In genomic region chr12:73413439-73414196, GRCm38 (mm10) we compare ENCODE assay signal across 15 mouse cellular contexts.
DNase-seq lines count a peak whose midpoint lies in the region; ATAC-seq and TF ChIP-seq lines count a peak whose summit lies in the region.
"Had no signal": no experiment of that assay in that cellular context is flagged by ENCODE, and none has a peak within 500 bp of the region (broad histone marks: within the 10 kb centered on the region; RNA-seq: fewer than 3 reads in every experiment).

No protein-coding gene starts in this region.

- TF ChIP-seq CTCF in lung, postnatal 0 days (IDR thresholded peaks at IDR 0.05), result no peak

- no peaks in the 10 kb centered on the region for H3K36me3 ChIP-seq in forebrain, embryonic 14.5 days (ENCODE audit: control insufficient read depth, insufficient read depth, low read length)
- H3K36me3 ChIP-seq in forebrain, embryonic 12.5 days (replicated peaks), result no peaks in the 10 kb centered on the region
- H3K36me3 ChIP-seq in lung, postnatal 0 days (ENCODE audit: insufficient read depth, low read length), result no peaks in the 10 kb centered on the region
- no peaks in the 10 kb centered on the region for H3K36me3 ChIP-seq in hindbrain, embryonic 14.5 days (replicated peaks; ENCODE audit: control insufficient read depth, insufficient read depth)
- H3K36me3 ChIP-seq in stomach, embryonic 16.5 days (ENCODE audit: control insufficient read depth, insufficient read depth, low read length), result no peaks in the 10 kb centered on the region
- H3K36me3 ChIP-seq: heart, embryonic 13.5 days; lung, embryonic 15.5 days had no signal

- no peak for TF ChIP-seq EP300 in lung, postnatal 0 days (IDR thresholded peaks at IDR 0.05)

- H3K9me3 ChIP-seq in forebrain, embryonic 14.5 days (replicated peaks; ENCODE audit: control insufficient read depth, low read length), result no peaks in the 10 kb centered on the region
- H3K9me3 ChIP-seq in forebrain, embryonic 12.5 days, result no peaks in the 10 kb centered on the region
- H3K9me3 ChIP-seq in lung, postnatal 0 days (ENCODE audit: low read length), result no peaks in the 10 kb centered on the region
- H3K9me3 ChIP-seq in hindbrain, embryonic 14.5 days (ENCODE audit: control insufficient read depth, low read length), result no peaks in the 10 kb centered on the region
- no peaks in the 10 kb centered on the region for H3K9me3 ChIP-seq in stomach, embryonic 16.5 days (replicated peaks; ENCODE audit: control insufficient read depth, low read length)
- H3K9me3 ChIP-seq: heart, embryonic 13.5 days; lung, embryonic 15.5 days had no signal

- no peaks in the 10 kb centered on the region for H3K27me3 ChIP-seq in forebrain, embryonic 14.5 days (replicated peaks; ENCODE audit: control insufficient read depth, insufficient read depth, low read length)
- H3K27me3 ChIP-seq in forebrain, embryonic 12.5 days, result 0 out of 2 replicates have a peak, but pooled peaks cover 3% of the 10 kb centered on the region
- no peaks in the 10 kb centered on the region for H3K27me3 ChIP-seq in lung, postnatal 0 days (replicated peaks; ENCODE audit: insufficient read depth, low read length)
- H3K27me3 ChIP-seq in hindbrain, embryonic 14.5 days (ENCODE audit: control insufficient read depth, insufficient read depth, low read length), result no peaks in the 10 kb centered on the region
- no peaks in the 10 kb centered on the region for H3K27me3 ChIP-seq in stomach, embryonic 16.5 days (ENCODE audit: control insufficient read depth, insufficient read depth, low read length)
- H3K27me3 ChIP-seq: heart, embryonic 13.5 days; lung, embryonic 15.5 days had no signal

- peak; percentile 27 for DNase-seq in forebrain, embryonic 14.5 days (ENCODE audit: low spot score)
- DNase-seq in lung, postnatal 0 days (ENCODE audit: low spot score), result peak; percentile 42
- DNase-seq in lung, postnatal 25 days (ENCODE audit: low spot score), result no peak
- DNase-seq in hindbrain, embryonic 14.5 days (ENCODE audit: low spot score), result peak; percentile 46
- no peak for DNase-seq in cerebellum, adult 18-20 months
- no peak for DNase-seq in ovary, postnatal 10 days (ENCODE audit: low spot score)
- DNase-seq: B cell, adult 2 months; cerebellum, adult 9-10 months; gastrocnemius, postnatal 25 days; kidney, adult 11 months had no signal

- no peak overlapping the region for H3K4me3 ChIP-seq in forebrain, embryonic 14.5 days (ENCODE audit: low read depth, low read length)
- H3K4me3 ChIP-seq in forebrain, embryonic 12.5 days (replicated peaks), result no peak overlapping the region
- no peak overlapping the region for H3K4me3 ChIP-seq in lung, postnatal 0 days (ENCODE audit: low read depth, low read length)
- H3K4me3 ChIP-seq in hindbrain, embryonic 14.5 days (replicated peaks; ENCODE audit: low read length), result no peak overlapping the region
- H3K4me3 ChIP-seq in stomach, embryonic 16.5 days (replicated peaks; ENCODE audit: low read length), result no peak overlapping the region
- H3K4me3 ChIP-seq: erythroblast, embryonic 14.5 days; heart, embryonic 13.5 days; lung, embryonic 15.5 days had no signal

- 0 out of 2 replicates have a peak, but pooled peaks have one; percentile 37 for ATAC-seq in forebrain, embryonic 14.5 days
- ATAC-seq in forebrain, embryonic 12.5 days (ENCODE audit: low FRiP score), result no peak
- ATAC-seq in lung, postnatal 0 days, result no peak
- peak; percentile 60 for ATAC-seq in hindbrain, embryonic 14.5 days (ENCODE audit: low FRiP score)
- no peak for ATAC-seq in stomach, embryonic 16.5 days (ENCODE audit: insufficient read depth, low FRiP score)

- 37% methylated on average over 15 of the region's 15 CpGs for WGBS in forebrain, embryonic 14.5 days
- 45% methylated on average over 15 of the region's 15 CpGs for WGBS in forebrain, embryonic 12.5 days
- 44% methylated on average over 15 of the region's 15 CpGs for WGBS in lung, postnatal 0 days
- WGBS in hindbrain, embryonic 14.5 days, result 34% methylated on average over 15 of the region's 15 CpGs
- WGBS in stomach, embryonic 16.5 days, result 36% methylated on average over 15 of the region's 15 CpGs

- H3K9ac ChIP-seq in forebrain, embryonic 14.5 days (ENCODE audit: low read length), result no peak overlapping the region
- H3K9ac ChIP-seq in forebrain, embryonic 12.5 days, result no peak overlapping the region
- no peak overlapping the region for H3K9ac ChIP-seq in lung, postnatal 0 days (replicated peaks; ENCODE audit: low read depth)
- H3K9ac ChIP-seq in hindbrain, embryonic 14.5 days, result no peak overlapping the region
- H3K9ac ChIP-seq in stomach, embryonic 16.5 days (ENCODE audit: low read length), result no peak overlapping the region
- H3K9ac ChIP-seq: heart, embryonic 13.5 days; lung, embryonic 15.5 days had no signal

- no peak overlapping the region for H3K27ac ChIP-seq in forebrain, embryonic 14.5 days (ENCODE audit: low read depth, low read length)
- H3K27ac ChIP-seq in forebrain, embryonic 12.5 days, result no peak overlapping the region
- H3K27ac ChIP-seq in lung, postnatal 0 days (ENCODE audit: low read length), result no peak overlapping the region
- H3K27ac ChIP-seq in hindbrain, embryonic 14.5 days, result 0 out of 2 replicates have a peak overlapping the region, but pooled peaks have one; percentile 6
- H3K27ac ChIP-seq in stomach, embryonic 16.5 days (ENCODE audit: low read length), result peak overlapping the region; percentile 39
- H3K27ac ChIP-seq: heart, embryonic 13.5 days; lung, embryonic 15.5 days had no signal

- H3K4me1 ChIP-seq in forebrain, embryonic 14.5 days (ENCODE audit: control insufficient read depth, insufficient read depth, low read length), result 0 out of 2 replicates have a peak, but pooled peaks cover 2% of the 10 kb centered on the region
- H3K4me1 ChIP-seq in forebrain, embryonic 12.5 days, result peaks cover 5% of the 10 kb centered on the region; the same call in 1 of the 2 replicates
- H3K4me1 ChIP-seq in lung, postnatal 0 days (ENCODE audit: insufficient read depth, low read depth, low read length), result no peaks in the 10 kb centered on the region
- peaks cover 14% of the 10 kb centered on the region; the same call in 1 of the 2 replicates for H3K4me1 ChIP-seq in hindbrain, embryonic 14.5 days (replicated peaks; ENCODE audit: control insufficient read depth, insufficient read depth, low read length)
- peaks cover 7% of the 10 kb centered on the region; the same call in 1 of the 2 replicates for H3K4me1 ChIP-seq in stomach, embryonic 16.5 days (ENCODE audit: control insufficient read depth, insufficient read depth, low read length)
- H3K4me1 ChIP-seq: lung, embryonic 15.5 days had no signal

- no peak overlapping the region for H3K4me2 ChIP-seq in forebrain, embryonic 14.5 days (ENCODE audit: low read length)
- H3K4me2 ChIP-seq in forebrain, embryonic 12.5 days, result no peak overlapping the region
- no peak overlapping the region for H3K4me2 ChIP-seq in lung, postnatal 0 days (replicated peaks; ENCODE audit: low read depth, low read length)
- H3K4me2 ChIP-seq in hindbrain, embryonic 14.5 days (replicated peaks), result peak overlapping the region; percentile 25; the same call in 1 of the 2 replicates
- H3K4me2 ChIP-seq in stomach, embryonic 16.5 days (ENCODE audit: low read depth, low read length), result peak overlapping the region; percentile 35
- H3K4me2 ChIP-seq: heart, embryonic 13.5 days; lung, embryonic 15.5 days had no signal

Comparison
In these comparisons a context has a peak if more than half of its experiments do, and no peak if none do; other contexts are left out.
1. ATAC-seq: peak in forebrain, embryonic 14.5 days (single experiment) and hindbrain, embryonic 14.5 days (single experiment); none in forebrain, embryonic 12.5 days (single experiment), lung, postnatal 0 days (single experiment) and stomach, embryonic 16.5 days (single experiment).
2. DNase-seq: peak in forebrain, embryonic 14.5 days (single experiment), lung, postnatal 0 days (single experiment) and hindbrain, embryonic 14.5 days (single experiment); none in lung, postnatal 25 days (single experiment), cerebellum, adult 18-20 months (0 of 2) and ovary, postnatal 10 days (single experiment).
3. H3K27ac ChIP-seq: peak in hindbrain, embryonic 14.5 days (single experiment) and stomach, embryonic 16.5 days (single experiment); none in forebrain, embryonic 14.5 days (single experiment), forebrain, embryonic 12.5 days (single experiment) and lung, postnatal 0 days (single experiment).
4. H3K4me2 ChIP-seq: peak in hindbrain, embryonic 14.5 days (single experiment) and stomach, embryonic 16.5 days (single experiment); none in forebrain, embryonic 14.5 days (single experiment), forebrain, embryonic 12.5 days (single experiment) and lung, postnatal 0 days (single experiment).